Mouse (Mus musculus) spleen, postnatal 14 days (tissue): Measurements from ENCODE around the gene Pdp2.
"Not testable (repeated sequence)": the region's sequence is repeated elsewhere in the genome, so short reads cannot be mapped to it uniquely, and the experiment has no call there.

ENCODE experiments used
- DNase-seq, 2 experiments: peaks; one replicate each; pipeline ENCODE4 v3.0.0; 2021 to 2022; ENCODE audit warnings: low spot score in 2 of 2

The Pdp2 gene

GRCm38 (mm10) chr8:104591133-104591834 lies at the start of gene Pdp2:
Pdp2 (plus strand) TSS chr8:104591451.
- peak; percentile 76 to 78 for DNase-seq

- DNase-seq: no peak
These were observed 49.8 kb upstream of the Pdp2 start for GRCm38 (mm10) chr8:104541515-104541880.

- no peak for DNase-seq
These were observed 49.1 kb upstream of the Pdp2 start for GRCm38 (mm10) chr8:104542160-104542559.

DNA sequence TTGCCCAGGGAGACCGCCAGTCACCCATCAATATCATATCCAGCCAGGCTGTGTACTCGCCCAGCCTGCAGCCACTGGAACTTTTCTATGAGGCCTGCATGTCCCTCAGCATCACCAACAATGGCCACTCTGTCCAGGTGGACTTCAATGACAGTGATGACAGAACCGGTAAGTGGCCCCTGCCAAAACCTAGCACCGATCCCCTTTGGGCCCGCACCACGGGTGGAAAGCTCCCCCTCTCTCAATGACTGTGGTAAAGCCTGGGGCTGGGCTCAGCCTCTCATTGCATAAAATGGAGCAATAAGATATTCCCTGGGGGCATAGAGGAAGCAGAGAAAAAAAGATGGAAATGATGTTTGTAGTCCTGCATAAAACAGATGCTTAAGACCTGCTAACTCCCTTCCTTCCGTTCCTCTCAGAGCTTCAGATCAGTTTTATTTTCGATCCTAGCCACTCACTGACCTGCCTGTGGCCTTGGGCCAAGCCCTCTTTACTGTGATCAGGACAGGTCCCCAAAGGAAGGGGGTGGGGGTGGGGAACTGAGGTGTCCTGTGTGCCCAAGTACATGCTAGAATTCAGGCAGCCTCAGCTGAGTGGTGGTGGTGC lies 47.7 kb upstream of the Pdp2 start:
- no peak for DNase-seq

DNA sequence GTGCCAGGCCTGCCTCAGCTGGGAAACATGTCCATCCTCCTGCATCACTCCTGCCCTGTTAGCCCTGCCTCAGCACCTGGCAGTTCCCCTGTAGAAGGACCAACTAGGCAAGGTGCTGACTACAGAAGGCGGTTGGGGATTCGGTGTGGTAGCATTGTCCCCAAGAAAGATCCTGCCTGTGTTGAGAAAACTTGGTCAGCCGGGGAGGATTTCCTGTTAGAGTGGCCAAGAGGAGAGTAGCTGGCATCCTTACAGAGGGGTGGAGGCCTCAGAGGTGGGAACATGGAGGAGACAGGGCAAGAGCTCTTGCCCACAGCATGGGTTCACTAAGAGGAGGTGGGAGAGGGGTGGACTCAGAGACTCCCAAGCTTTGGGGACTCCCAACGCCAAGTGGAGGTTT lies 36.1 kb upstream of the Pdp2 start:
- no peak for DNase-seq

DNA sequence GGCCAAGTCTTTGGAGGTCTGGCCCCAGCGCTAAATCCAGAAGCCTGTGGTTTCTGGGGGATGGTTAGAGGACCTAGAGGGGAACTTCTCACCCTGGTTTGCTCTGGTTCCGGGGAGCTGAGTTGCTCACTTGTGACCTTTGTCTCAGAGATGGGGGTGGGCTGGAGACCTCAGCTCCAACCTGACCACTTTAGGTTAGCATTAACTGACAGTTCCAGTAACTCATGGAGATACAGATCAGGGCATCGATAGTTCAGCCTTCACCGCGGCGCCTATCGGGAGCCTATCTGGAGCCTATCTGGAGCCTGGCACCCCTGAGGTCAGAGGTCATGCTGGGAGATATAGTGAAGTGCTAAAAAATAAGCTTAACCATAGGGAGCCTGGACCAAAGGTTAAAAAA lies 34.0 kb upstream of the Pdp2 start:
- DNase-seq: no peak

DNA sequence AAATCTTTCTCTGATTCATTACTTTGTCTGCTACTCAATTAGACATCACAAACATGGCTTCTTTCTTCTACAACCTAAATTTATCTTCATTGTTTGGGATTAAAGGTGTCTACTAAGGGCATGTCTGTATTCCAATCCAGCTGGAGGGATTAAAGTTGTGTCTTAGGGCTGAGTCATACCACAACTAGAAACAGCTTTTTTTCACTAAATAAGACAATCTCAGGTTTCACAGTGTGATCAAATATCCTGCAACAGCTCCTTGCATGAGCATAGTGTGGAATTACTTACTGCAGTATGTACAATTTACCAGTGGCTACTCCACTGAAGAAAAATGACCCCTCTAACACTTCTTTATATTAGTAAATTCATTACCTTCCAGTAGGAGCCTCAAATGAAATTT lies 30.5 kb upstream of the Pdp2 start:
- no peak for DNase-seq

GRCm38 (mm10) chr8:104564633-104565456 lies 26.4 kb upstream of the Pdp2 start:
- peak; percentile 60 to 79 for DNase-seq

- no peak for DNase-seq
These were observed 25.8 kb upstream of the Pdp2 start for GRCm38 (mm10) chr8:104565457-104565798.

DNA sequence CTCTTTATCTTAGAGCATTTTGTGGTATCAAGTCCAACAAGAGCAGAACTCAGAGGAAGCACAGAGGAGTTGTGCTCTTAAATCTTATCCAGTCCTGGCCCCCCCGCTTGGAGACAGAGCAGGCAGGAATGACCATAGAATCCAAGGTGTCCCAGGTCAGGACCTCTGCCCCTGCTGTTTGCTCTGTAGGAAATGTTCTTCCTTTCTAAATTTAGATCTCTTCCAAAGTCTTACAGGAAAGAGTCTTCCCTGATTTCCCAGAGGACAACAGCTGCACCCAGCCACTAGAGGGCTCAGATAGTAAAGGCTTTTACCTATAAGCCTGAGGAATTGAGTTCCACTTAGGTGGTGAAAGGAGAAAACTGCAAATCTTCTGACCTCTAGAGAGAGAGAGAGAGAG lies 21.7 kb upstream of the Pdp2 start:
- DNase-seq: no peak

DNA sequence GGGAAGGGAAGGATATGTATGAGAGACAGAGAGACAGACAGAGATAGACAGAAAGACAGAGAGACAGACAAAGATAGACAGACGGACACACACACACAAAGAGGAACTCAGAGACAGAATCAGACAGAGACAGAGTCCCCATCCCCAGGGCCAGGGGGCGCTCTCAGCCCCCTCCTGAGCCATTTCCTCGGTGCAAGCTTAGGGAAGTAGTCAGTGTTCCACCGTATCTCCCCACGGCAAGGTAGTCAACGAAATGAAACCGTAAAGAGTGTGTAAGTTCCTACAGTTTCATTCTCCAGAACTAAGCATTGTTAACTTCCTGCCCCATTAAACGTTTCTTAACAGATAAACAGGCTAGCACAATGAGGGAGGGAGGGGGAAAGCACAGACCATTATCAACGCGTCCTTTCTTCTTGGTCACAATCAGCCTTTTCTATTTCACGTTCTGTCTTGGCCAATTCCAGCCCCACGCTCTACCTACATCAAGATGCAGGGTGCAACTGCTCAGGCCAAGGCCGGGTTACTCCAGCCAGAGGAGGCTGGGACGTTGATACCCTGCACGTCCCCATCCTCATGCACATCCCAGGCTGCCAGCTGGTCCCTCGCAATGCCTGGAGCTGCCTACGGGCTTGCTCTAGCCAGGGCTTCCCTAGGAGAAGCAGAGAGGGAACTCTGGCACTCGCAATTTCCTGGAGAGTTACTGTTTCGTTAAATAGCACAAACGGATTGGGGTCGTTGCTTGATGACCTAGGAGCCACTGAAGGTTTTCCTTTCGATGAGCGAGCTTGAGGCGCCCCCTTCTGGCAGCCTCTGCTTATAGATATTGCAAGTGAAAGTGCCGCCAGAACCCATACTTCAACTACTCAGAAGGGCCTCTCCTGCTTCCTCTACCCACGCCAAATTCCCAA lies 20.6 kb upstream of the Pdp2 start:
- DNase-seq: peak; percentile 65 to 78

GRCm38 (mm10) chr8:104576820-104577219 lies 14.4 kb upstream of the Pdp2 start:
- DNase-seq: no peak

GRCm38 (mm10) chr8:104577606-104578005 lies 13.6 kb upstream of the Pdp2 start:
- DNase-seq: not testable (repeated sequence)

- DNase-seq: no peak
These were observed 6.7 kb upstream of the Pdp2 start for GRCm38 (mm10) chr8:104584522-104584921.

DNA sequence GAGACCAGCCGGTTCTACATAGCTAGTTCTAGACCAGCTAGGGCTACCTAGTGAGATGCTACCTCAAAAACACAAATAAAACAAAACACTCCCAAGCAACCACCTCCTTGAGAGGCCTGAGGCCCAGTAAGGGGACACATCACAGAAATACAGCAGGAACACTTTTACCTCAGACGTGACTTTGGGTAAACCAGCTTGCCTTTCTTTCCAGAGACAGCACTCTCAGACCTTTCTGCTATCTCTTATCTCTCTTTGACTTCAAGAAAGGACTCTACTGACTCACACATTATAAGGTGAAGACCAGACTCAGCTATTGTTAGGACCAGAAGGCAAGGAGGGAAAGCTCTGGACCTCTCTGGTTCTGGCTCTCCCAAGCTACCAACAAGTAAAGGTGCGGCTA lies 967 bp upstream of the Pdp2 start:
- DNase-seq: no peak

DNA sequence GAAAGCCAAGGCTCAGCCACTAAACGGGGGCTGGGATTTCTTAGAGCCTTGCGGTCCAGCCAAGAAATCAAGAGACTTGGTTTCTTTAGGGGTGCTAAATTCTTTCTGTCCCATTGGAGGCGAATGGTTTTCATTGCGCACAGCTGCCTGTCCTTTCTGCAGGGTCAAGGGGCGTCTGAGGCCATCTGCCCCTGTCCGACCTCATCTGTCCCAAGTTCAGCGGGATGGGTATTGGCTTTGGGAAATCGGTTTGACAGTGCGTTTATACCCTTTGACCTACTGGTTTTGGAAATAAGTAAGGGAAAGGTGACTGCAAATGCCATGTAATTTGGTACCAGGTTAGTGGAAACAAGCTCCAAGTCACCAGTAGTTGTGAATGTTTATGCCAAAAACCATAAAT lies 605 bp downstream of the Pdp2 start:
- DNase-seq: no peak

GRCm38 (mm10) chr8:104592566-104592965 lies 1.3 kb downstream of the Pdp2 start:
- no peak for DNase-seq

GRCm38 (mm10) chr8:104593536-104594325 lies 2.5 kb downstream of the Pdp2 start:
- no peak for DNase-seq

DNA sequence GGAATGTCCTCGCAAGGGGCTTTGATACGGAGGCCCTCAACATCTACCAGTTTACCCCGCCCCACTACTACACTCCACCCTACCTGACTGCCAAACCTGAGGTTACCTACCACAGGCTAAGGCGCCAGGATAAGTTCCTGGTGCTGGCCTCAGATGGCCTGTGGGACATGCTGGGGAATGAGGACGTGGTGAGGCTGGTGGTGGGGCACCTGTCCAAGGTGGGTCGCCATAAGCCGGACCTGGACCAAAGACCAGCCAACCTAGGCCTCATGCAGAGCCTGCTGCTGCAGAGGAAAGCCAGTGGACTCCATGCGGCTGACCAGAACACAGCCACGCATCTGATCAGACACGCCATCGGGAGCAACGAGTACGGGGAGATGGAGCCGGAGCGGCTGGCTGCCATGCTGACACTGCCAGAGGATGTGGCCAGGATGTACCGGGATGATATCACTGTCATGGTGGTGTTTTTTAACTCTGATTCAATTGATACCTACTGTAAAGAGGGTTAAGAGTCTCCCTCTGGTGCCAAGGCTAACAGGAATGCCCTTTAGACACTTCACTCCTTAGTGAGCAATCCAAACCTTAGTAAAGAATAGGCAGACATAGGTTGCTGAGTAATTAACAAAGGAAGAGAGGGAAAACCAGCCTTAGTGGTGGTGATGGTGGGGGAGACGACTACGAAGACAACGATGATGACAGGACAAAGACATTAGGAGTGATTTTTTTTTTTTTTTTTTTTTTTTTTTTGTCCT lies 3.5 kb downstream of the Pdp2 start:
- no peak for DNase-seq

DNA sequence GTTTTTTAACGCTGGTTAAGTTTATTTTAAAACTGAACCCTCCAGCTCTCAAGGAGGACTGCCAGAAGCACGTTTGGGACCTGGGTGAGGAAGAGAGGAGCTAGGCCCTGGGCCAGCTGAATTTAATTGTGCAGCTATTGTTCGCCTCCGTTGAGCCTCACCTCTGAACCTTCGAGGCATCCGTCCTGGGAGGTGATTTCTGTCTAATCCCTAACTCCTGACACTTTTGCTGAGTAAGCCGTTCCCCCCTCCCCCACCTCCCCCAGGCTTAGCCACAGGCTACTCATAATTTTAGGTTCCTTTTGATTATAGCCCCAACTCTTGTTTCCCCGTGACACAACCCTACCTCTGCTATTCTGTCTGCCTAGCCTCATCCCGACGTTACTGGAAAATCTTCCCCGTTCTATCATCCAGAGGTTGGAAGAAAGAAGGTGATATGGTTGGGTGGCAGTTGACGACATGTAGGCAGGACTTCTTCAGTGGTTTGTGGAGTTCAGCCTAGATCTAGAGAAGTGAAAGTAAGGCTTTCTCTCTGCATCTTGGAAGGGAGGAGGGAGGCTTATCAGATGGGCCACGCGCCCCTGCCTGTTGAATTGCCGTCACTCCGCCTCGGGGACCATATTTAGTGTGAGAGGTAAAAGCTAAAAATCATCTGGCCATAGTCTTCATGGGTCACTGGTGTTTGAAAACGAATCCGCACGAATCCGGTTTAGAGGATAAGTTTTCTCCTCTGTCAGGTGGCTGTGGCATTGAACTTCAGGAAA lies 4.7 kb downstream of the Pdp2 start:
- no peak for DNase-seq
